Mouse (Mus musculus) kidney, postnatal 36 days (tissue): ENCODE data around the gene Acss2.

ENCODE experiments used
- DNase-seq, 2 experiments: peaks; one replicate each; pipeline ENCODE4 v3.0.0; 2021 to 2022; ENCODE audit warnings: mixed read lengths in 2 of 2

The Acss2 gene

DNA sequence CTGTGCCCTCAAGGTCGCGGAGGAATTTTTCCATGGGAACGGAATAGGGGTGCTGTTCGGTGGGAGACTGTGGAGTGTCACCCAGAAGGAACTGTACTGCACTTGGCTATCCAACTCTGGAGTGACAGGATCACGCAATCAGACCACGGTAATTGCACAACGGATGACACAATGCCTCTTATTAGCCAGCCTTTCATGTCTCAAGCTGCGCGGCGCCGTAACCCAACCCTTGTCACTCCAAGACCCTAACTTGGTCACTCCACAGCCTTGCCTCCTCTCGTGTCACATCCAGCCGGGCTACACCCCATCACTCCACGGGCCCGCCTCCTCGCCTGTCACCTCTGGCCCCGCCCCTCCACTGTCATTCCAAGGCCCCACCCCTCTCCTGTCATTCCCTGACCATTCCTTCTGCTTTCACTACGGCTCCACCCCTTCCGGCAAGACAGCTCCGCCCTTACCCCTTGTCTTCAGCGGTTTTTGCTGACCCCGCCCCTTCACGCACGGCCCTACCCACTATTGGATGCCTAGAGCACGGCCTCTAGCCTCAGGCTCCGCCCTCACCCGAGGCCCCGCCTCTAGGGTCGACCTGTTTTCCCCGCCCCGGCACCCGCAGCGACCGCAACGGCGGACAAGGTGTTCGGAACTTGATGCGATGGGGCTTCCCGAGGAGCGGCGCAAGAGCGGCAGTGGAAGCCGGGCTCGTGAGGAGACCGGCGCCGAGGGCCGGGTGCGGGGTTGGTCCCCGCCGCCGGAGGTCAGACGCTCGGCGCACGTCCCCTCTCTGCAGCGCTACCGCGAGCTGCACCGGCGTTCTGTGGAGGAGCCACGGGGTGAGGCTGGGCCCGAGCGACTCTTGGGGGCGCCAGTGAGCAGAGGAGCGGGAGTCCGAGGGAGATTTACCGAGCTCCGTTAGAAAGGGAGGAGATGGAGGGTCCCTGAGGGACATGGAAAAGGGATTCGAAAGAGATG lies at the start of gene Acss2, which contains the start of gene Ggt7:
Acss2 (plus strand) TSS at position 494 of the 969 bp plus-strand sequence.
Ggt7 (minus strand) TSS at position 783 of the 969 bp plus-strand sequence.
- DNase-seq, result peak; percentile 100

DNA sequence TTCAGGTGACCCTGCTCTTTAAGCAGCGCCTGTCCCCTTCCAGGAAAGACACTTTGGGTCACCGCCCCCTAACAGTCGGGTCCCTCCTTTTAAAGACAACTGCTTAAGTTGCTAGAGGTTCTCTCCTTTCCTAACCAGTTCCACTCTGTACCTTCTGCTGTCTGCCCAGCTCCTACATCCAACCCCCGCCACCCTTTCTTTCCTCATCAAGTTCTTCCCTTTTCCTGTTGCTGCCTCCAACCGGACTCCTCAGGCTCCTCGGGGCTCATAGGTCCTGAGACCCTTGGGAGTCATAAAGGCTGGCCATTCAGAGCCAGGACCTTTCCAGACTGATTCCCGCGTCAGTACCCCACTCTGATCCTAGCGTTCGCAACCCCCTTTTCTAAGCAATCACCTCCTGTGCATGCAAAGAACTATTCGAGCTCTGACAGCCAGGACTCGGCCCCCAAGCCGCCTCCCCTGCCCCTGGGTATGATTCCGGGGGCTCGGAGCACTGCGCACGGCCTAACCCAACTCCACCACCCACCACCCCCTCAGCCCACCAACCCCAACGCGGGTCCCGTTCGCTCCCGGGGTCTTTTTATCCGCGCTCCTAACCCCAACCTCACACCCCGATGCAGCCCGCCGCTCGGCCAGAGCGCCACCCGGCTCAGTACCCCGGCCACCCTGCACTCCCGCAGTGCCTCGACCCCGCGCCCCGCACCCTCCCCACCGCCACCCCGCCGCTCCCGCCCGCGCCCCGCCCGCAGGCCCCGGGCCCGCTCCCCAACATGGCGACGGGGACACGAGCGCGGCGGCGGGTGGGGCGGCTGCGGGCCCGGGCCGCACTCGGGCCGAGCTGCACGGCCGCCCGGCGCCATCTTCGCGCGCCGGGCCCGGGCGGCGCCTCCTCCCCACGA lies 44.8 kb upstream of the Acss2 start:
- DNase-seq, result peak; percentile 55 to 67

DNA sequence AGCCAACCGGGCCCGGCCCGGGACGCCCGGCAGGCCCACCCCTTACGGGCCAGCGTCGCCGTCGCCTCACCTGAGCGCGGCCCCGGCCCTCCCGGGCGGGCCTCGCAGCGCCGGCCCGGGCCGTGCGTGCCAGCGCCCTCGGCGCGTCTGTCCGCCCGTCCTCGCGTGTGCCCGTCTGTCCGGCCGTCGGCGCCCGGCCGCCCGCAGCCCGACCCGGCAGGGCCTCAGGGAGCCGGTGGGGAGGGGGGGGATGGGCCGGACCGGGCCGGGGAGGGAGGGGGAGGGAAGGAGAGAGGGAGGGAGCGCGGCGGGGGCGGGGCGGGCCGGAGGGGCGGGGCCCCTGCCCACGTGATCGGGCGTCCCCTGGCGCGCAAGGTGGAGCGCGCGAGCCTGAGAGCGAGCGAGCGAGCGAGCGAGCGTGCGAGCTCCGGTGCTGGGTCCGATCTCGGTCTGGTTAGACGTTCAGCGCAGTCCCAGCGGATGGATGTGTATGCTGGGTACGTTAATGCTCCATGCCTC lies 44.1 kb upstream of the Acss2 start, which contains the start of gene Ncoa6:
Ncoa6 (minus strand) TSS at position 325 of the 519 bp plus-strand sequence.
- peak; percentile 49 to 84 for DNase-seq

DNA sequence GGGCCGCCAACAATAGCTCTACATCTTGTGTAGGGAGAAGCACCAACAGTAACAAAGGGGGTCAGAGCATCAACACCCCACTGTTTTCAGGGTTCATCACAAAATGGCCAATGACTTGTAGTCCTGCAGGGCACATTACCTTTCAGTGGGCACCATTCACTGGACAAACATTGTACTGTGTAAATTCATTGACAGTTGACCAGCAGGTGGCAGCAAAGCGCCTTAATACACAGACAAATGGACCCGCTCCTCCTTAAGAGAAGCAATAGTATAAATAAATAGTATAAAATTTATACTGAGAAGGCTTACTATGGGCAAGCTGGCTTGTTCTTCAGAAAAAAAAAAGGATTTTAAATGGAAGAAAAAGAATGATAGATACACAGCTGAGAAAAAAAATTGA lies 35.7 kb upstream of the Acss2 start:
- DNase-seq, result peak; percentile 73 to 93

DNA sequence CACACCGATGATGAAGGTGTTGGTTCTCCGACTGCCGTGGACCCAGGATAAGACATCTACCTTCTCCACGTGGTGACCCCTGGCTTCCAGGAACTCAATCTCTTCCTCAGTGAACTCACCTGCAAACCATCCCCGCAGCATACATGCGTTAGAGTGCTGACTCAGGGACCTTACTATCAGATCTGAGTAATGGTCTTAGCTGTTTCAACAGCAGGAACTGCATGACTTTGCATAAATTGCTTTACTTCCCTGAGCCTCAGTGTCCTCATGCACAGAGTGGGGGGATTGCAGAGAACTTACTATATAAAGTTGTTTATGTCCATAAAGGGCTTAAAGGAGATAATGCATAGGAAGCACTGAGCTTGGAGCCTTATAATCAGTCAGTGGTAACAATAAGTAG lies 26.8 kb upstream of the Acss2 start:
- no peak for DNase-seq

DNA sequence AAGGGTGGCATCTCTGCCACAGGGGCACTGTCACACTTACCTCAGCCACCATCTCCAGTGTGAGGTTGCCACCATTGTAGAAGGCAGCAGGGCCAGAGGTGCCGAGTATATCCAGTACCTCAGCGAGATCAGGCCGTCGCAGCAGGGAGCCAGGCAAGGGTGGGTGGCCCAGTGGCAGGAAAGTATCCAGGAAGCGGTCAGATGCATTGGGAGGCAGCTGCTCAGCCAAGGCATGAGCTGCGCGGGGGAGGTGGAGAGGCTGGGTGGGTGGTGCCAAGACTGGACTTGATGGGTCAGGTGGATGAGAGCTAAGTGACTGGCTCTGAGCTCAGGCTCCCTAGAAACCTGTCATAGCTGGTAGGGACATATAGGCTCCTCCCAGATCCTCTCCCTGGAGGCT lies 15.2 kb upstream of the Acss2 start:
- DNase-seq, result no peak

DNA sequence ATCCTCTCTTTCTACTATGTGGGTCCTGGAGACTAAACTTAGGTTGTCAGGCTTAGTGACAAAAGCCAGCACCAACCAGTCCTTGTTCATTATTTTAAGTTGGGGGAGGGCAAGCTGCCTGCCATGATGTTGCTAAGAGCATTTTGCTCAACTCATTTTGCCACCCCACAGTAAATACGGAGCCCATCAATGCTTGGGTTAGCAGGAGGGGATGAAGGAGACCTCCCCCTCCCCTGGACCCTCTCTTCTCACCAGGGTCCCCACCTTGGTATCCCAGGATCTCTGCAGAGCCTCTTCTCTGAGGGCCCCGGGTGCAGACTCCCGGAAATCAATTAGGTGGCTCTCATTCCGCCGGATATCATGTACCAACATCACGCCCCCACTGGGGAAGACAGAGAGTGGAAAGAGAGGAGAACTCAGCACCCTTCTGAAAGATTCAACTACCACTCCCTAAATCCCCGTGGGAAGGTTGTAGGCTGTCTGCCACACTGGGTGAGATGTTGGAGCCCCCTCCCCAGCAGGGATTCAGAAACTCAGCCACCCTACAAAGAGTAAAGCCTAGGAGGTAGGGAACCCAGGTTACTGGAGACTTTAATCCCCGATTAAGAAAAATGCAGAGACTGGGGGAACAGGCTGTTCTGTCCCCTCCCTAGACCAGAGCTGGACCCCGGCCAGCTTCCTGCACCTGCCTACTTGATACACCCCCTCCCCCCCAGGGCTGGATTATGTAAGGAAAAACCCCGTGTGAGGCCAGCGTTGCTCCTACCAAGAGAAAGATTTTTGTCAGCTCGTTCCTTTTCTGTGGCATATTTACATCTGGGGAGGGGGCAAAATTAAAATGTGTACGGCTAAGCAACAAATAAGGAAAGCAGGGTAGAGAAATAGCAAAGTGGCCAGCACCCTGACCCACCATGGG lies 13.1 kb upstream of the Acss2 start:
- DNase-seq, result peak; percentile 58 to 60

DNA sequence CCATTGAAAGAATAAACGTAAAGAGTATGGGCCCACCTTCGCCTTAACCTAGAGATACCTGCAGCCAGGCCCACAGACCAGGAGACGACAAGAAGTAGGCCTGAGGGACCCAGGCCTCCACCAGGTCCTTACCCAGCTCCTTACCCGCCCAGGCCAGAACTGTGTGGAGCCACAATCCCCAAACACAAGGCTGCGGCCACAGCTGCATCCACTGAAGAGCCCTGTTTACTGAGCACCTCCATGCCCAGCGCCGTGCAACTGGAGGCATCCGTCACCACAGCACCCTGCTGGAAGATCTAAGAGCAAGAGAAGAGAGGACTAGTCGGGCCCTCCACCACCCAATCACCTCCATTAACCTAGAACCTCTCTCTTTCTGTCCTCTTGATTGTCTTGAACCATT lies 11.9 kb upstream of the Acss2 start:
- no peak for DNase-seq

DNA sequence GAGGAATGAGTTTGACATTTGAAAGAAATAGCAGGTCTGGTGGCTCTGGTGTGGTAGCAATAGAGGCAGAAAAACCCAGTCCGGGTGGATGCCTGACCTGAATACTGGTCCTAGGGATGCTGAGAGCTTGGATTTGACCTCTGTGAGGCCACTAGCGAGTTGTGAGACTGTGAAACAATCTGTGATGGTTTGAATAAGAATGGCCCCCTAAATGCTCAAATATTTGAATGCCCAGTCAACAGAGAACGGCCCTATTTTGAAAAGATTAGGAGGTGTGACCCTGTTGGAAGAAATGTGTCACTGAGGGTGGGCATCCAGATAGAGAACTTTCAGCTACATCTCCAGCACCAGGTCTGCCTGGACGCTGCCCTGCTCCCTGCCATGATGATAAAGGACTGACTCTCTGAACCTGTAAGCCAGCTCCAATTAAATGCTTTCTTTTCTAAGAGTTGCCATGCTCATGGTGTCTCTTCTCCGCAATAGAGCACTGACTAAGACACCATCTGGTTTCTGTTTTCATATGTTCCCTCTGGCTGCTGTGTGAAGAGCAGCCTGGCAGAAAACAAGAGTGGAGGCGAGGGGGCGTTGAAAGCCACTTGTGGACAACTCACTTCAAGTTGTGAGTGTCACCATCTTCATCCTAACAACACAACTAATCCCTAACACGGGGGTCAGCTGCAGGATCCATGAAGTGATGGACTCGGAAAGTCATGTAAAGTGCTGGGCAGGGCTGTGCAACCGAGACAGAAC lies 9.9 kb upstream of the Acss2 start:
- DNase-seq, result no peak

DNA sequence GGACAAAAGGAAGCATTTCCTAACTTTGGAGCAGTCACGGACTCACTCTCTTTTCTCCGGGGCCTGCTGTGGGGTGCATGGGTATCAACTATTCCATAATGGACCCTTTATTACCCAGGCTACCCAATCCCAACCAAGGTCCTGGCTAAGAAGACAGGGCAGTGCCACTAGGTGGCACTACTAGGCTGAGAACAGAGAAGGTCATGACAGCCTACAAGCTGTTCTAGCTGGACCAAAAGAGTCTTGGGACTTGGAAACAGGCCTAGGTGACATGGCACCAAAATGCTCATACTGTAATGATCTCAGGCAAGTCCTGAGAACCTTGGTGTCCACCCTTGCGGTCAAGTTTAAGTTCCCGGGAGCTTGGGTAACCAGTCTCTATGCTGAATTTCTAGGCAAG lies 5.3 kb upstream of the Acss2 start:
- DNase-seq, result peak; percentile 64 to 85

DNA sequence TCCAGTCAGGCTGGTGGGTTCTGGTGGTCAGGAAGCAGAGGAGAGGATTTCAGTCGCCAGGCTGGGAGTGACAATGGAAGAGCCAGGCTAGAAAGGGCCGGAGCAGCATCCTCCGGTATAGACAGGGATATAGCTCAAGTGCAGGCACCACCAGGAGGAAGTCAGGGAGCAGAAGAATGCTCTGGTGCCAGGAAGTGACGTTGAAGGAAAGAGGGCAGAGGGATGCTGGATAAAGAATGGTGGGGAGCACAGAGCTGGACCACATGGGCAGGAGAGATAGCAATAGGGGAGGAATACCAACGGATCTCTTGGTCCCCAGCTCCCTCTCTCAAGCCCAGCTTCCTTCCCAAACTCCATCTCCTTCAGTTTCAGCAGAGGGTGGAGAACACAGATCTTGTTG lies 4.2 kb upstream of the Acss2 start:
- no peak for DNase-seq

DNA sequence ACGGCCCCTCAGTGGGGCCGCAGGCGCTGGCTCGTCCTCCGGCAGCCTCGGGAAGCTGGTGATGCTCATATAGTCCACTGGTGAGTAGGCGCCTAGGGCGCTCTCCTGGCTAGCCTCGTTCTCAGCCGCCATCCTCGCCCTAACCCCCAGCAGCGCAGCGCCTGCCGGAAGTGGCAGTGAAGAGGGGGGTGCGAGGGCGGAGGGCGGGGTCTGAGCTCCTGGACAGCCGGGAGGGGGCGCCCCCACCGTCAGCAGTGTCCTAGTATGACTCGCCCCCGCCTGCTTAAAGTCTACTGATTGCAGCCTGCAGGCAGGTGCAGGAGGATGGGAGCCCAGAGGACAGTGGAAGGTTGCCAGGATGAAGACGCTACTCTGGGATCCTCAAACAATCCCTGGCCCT lies 3.1 kb upstream of the Acss2 start:
- peak; percentile 69 to 83 for DNase-seq

DNA sequence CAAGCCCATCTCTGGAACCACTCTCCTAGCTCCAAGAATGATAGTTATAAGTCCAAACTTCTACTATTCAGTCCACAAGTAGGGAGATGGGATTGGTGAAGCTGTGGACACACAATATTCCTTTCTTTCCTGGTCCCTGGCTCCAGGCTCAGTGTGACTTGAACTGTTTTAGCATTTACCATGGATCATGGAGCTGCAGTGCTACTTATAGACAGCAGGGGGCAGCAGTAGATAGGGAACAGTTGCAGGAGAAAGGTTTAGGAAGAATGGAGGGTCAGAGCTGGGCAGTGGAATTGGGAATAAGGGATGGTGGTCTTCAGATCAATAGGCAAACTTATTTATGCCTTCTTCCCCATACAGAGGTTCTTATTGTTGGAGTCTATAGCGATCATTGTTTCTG lies 1.8 kb upstream of the Acss2 start:
- DNase-seq, result peak; percentile 74 to 83

DNA sequence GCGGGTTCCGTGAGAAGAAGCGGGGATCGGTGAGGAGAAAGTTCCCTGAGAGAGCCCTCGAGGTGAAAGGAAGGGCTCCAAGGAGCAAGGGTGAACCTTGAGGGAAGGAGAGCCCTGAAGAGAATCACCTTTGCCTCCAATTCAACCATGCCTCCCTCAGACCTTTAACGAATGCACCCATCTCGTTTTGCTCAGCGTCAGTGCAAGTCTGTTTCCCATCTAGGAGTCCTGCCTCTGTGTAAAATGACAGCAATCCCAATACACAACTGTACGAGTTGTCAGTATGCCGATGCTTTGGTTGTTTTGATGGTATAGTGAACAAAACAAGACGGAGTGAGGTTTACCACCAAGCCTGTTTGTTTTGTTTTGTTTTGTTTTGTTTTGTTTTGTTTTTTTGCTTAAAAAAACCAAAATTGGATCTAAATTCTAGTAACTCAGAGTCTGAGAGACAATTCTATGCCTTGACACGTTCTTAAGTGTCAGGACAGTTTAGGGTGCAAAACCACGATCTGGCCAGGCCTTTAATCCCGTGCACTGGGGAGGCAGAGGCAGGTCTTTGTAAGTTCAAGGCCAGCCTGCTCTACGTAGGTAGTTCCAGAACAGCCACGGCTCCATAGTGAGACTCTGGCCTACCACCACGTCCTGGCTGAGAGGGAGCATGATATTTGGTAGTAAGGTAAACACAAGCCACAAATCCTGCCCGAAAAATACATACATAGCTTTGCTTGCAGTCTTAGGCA lies 953 bp downstream of the Acss2 start:
- peak in 1 of 2 experiments; percentile 29 for DNase-seq

DNA sequence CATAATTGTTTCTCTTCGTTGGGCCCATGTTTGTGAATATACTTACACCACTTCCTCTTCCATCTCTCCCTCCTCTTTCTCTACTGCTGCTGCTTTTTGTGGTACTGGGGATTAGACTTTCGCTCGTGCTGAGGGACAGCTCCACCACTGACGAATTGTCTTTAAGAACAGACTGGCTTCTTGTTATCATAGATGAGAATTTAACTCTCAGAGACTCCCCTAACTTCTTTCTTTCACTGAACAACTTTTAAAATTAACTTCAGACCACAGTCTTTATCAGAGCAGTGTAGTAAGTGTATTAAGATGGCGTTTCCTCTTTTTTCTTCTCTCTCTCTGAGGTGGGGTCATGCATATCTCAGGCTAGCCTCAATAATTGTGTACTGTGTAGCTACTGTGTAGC lies 6.0 kb downstream of the Acss2 start:
- DNase-seq, result no peak

DNA sequence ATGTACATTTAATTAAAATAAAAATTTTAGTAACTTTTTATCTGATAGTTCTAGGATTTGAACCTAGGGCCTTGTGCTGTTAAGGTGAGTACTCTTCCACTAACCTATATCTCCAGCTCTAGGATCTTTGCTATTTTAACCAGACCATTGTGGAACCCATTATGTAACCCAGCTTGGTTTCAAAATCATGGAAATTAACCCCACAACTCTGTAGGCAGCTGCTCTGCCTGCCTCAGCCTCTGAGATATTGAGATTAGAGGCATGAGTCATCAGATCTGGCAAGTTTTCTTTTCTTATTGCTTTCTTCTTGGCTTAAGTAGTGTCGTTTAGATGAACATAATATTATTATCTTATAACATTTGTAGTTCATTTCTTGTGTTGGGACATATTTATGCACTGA lies 6.6 kb downstream of the Acss2 start:
- DNase-seq, result no peak

DNA sequence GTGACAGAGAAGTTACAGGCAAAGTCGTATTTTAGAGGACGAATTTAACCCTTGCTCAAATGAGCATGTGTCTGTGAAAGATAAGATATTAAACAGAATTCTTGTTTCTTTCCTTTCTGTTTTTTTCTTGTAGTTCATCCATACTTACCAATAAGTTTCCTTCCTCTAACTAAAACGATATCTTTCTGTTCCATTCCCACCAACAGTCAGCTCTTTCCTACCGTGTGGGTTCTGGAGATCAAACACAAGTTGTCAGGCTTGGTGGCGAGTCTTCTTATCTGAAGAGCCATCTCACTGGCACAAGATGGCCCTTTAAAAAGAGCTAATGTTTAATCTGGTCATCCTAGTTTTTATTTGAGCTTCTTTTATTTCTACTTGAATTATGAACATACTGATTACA lies 9.6 kb downstream of the Acss2 start:
- no peak for DNase-seq

DNA sequence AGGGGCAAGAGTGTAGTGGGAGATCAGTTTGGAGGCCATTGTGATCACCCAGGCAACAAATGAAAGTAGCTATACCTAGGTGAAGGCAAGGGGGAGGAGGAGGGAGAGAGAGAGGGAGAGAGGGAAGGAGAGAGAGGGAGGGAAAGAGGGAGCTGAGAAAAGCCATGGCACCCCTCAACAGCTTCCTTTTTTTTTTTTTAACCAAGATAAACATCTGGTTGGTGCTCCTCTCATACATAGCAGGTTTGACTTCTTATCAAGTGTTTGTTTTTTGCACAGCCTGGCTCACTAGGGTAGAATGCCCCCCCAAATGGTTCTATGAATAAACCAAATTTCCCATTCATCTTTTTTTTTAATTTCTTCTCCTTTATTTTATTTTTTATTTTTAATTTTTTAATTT lies 18.5 kb downstream of the Acss2 start:
- no peak for DNase-seq

DNA sequence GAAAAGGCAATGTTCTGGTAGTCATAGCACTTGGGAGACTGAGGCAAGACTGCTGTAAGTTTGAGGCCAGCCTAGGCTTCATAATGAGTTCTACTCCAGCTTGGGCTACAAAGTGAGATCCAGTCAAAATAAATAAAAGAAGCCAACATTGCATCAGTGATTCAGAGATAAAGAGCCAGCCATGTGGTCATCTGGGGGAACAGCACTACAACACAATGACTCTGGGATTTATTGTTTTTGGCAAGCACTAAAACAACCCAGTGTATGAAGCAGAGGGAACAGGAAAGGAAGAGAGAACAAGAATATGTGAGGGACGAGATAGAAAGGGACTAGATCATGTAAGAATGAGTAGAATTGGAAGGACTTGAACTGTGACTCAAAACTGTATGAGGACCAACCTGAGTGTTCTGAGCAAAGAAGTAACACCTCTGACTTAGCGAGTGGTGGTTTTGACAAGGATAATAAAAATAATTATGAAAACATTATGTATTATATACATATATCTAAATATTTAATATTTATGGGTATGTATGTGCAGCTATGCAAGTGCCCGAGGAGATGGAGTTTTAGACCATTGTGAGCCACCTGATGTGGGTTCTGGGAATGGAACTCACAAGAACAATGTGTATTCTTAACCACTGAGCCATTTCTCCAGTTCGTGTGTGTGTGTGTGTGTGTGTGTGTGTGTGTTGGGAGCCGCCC lies 20.2 kb downstream of the Acss2 start:
- DNase-seq, result peak in 1 of 2 experiments; percentile 15
